Mouse (Mus musculus) midbrain, embryonic 14.5 days (tissue): ENCODE results near the gene AA792892. TPM values are rescaled to one million over a fixed set of nuclear protein-coding genes. Genes with fewer than 3 reads are reported as not detected.
"Not testable (repeated sequence)": the region's sequence is repeated elsewhere in the genome, so short reads cannot be mapped to it uniquely, and the experiment has no call there.

Source experiments
- ATAC-seq: fragments of 200-750 bp; cut with Nextera tagmentation; 2 replicates; pipeline ENCODE4 v1.8.0; 2017; ENCODE audit warnings: moderate number of reproducible peaks, moderate library complexity; ENCODE audit not compliant: low FRiP score, low TSS enrichment
- DNase-seq: peaks from one replicate; pipeline ENCODE4 v3.0.0-alpha.2; 2015
- H3K27ac ChIP-seq: fragments of 300-500 bp; sonication (generic); replicated peaks from 2 replicates; pipeline ENCODE4 v1.5.1; 2014; ENCODE audit warnings: mild to moderate bottlenecking, low read depth, low read length, moderate library complexity
- H3K27me3 ChIP-seq: fragments of 300-500 bp; sonication (generic); 2 replicates; pipeline ENCODE4 v1.6.1; 2014; ENCODE audit warnings: low read length, control low read depth, mixed read lengths; ENCODE audit not compliant: control insufficient read depth, insufficient read depth
- H3K36me3 ChIP-seq: fragments of 300-500 bp; sonication (generic); 2 replicates; pipeline ENCODE4 v1.6.1; 2014; ENCODE audit warnings: low read length, control low read depth; ENCODE audit not compliant: control insufficient read depth, insufficient read depth
- H3K4me1 ChIP-seq: fragments of 300-500 bp; sonication (generic); 2 replicates; pipeline ENCODE4 v1.6.1; 2014; ENCODE audit warnings: mild to moderate bottlenecking, antibody characterized with exemption, low read length, control low read depth; ENCODE audit not compliant: control insufficient read depth, insufficient read depth
- H3K4me2 ChIP-seq: fragments of 300-500 bp; sonication (generic); 2 replicates; pipeline ENCODE4 v1.6.1; 2014; ENCODE audit warnings: mild to moderate bottlenecking, low read length, moderate library complexity
- H3K4me3 ChIP-seq: fragments of 300-500 bp; sonication (generic); replicated peaks from 2 replicates; pipeline ENCODE4 v1.5.1; 2014; ENCODE audit warnings: low read depth, low read length
- H3K9ac ChIP-seq: fragments of 300-500 bp; sonication (generic); replicated peaks from 2 replicates; pipeline ENCODE4 v1.6.1; 2014; ENCODE audit warnings: mild to moderate bottlenecking, low read length, moderate library complexity
- H3K9me3 ChIP-seq: fragments of 300-500 bp; sonication (generic); 2 replicates; pipeline ENCODE4 v1.6.1; 2016; ENCODE audit warnings: low read length, control low read depth, mixed read lengths; ENCODE audit not compliant: control insufficient read depth
- WGBS: fragments of 180-500 bp; shearing (Covaris S2); extraction: QIAGEN DNeasy Blood & Tissue Kit; methylation state at CpG from one replicate; pipeline ENCODE4 v1.1.7; 2014; 5-methylcytosine and 5-hydroxymethylcytosine counted together
- polyA plus RNA-seq: library from polyadenylated mRNA; unstranded; fragments of >200 nt; fragmentation: Nextera tagmentation; extraction: Ambion mirVana; gene quantifications from 2 replicates; pipeline ENCODE4 v1.2.1, GENCODE M21; 2014

AA792892 gene
- not detected in 2 replicates for polyA plus RNA-seq

GRCm38 (mm10) chr5:94339449-94339848 lies at the start of gene AA792892:
TSS of gene AA792892 (plus strand) at chr5:94339749.
- not testable (repeated sequence) for H3K4me1 ChIP-seq
- WGBS: no CpG with 5 or more reads among the region's 2 CpGs

GRCm38 (mm10) chr5:94306696-94307095 lies 32.9 kb upstream of the AA792892 start, which contains the start of gene A430089I19Rik:
TSS of gene A430089I19Rik (minus strand) at chr5:94306796.
- H3K36me3 ChIP-seq, DNase-seq, H3K9ac ChIP-seq, H3K4me2 ChIP-seq, H3K4me3 ChIP-seq, H3K4me1 ChIP-seq, H3K27me3 ChIP-seq, H3K27ac ChIP-seq, H3K9me3 ChIP-seq, ATAC-seq: not testable (repeated sequence)
- WGBS: 86% methylated on average over 1 of the region's 1 CpGs

More at GRCm38 (mm10) chr5:94339449-94339848, at the start of gene AA792892:
- not testable (repeated sequence) for H3K36me3 ChIP-seq, H3K27me3 ChIP-seq, H3K9ac ChIP-seq, ATAC-seq, H3K27ac ChIP-seq, H3K4me2 ChIP-seq, H3K9me3 ChIP-seq, DNase-seq, H3K4me3 ChIP-seq

DNA sequence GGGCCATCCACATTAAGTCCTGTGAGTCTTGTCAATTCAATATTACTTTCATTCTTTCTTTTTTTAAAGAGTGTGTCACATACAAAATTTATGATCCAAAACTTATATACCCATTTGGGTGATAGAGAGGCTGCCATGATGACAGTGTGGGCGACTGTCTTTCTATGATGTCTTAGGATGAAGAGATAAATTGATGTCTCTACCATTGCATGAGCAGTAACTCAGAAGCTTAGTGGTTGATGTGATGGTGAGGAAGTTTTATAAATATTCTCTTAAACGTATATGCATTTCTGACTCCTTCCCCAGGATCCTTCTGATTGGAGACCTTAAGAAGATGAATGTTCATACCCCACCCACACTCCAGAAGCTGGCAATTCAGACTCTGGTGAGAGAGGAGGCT lies 25.4 kb upstream of the AA792892 start, which contains the start of gene Gm6502:
Gene Gm6502 (plus strand): TSS at position 301 of the 400 bp plus-strand sequence.
- not testable (repeated sequence) for H3K4me3 ChIP-seq, H3K27me3 ChIP-seq, H3K9ac ChIP-seq, H3K4me2 ChIP-seq, DNase-seq, H3K9me3 ChIP-seq, ATAC-seq, H3K36me3 ChIP-seq, H3K27ac ChIP-seq, H3K4me1 ChIP-seq
- no CpG with 5 or more reads among the region's 2 CpGs for WGBS

Other genes starting within 250 kb of the AA792892 start
- gene Gm3106, start 121.7 kb upstream of the AA792892 start, polyA plus RNA-seq: not detected in 2 replicates
- gene A430089I19Rik, start 33.0 kb upstream of the AA792892 start, polyA plus RNA-seq: not detected in 2 replicates
- gene Gm6502, start 25.3 kb upstream of the AA792892 start, polyA plus RNA-seq: not detected in 2 replicates
- not detected in 2 replicates for gene Gm7682, start 106.0 kb downstream of the AA792892 start, polyA plus RNA-seq
- not detected in 2 replicates for gene Gm3139, start 186.5 kb downstream of the AA792892 start, polyA plus RNA-seq